14 mouse cellular contexts compared by ENCODE assay signal in the genomic region with DNA sequence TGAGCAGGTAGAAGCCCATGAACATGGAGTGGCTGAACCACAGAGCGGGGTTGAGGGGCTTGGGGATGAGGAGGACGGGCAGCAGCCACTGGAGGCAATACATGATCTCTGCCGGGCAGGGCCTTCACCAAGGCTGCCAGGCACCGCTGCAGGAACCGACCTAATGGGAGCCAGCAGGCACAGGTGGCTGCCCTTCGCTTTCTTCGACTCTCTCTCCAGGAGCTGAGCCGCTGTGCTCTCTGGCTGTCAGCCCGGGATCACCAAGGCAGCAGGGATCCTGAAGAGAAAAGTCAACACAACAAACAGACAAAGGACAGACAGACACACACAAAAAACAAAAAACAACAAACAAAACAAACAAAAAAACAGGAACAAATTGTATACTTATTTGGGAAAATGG. TPM values are rescaled to one million over a fixed set of nuclear protein-coding genes. Genes with fewer than 3 reads are reported as not detected.
DNase-seq lines count a peak whose midpoint lies in the region; ATAC-seq and TF ChIP-seq lines count a peak whose summit lies in the region.
"Had no signal": no experiment of that assay in that cellular context is flagged by ENCODE, and none has a peak within 500 bp of the region (broad histone marks: within the 10 kb centered on the region; RNA-seq: fewer than 3 reads in every experiment).

No protein-coding gene starts in this region.

- peaks cover 80% of the 10 kb centered on the region for H3K4me1 ChIP-seq in forebrain, embryonic 10.5 days
- H3K4me1 ChIP-seq in forebrain, embryonic 15.5 days, result peaks cover 20% of the 10 kb centered on the region
- peaks cover 48% of the 10 kb centered on the region for H3K4me1 ChIP-seq in midbrain, embryonic 13.5 days (replicated peaks)
- peaks cover 74% of the 10 kb centered on the region for H3K4me1 ChIP-seq in midbrain, embryonic 10.5 days
- H3K4me1 ChIP-seq in embryonic facial prominence, embryonic 10.5 days, result peaks cover 82% of the 10 kb centered on the region
- H3K4me1 ChIP-seq in neural tube, embryonic 15.5 days, result peaks cover 52% of the 10 kb centered on the region
- H3K4me1 ChIP-seq in kidney, adult 2 months (ENCODE audit: control insufficient read depth, insufficient read depth, low read length), result peaks cover 5% of the 10 kb centered on the region; the same call in 1 of the 2 replicates

- TF ChIP-seq CTCF in kidney, adult 2 months (conservative IDR thresholded peaks at IDR 0.05; ENCODE audit: insufficient read depth, insufficient read length, low read depth, low read length), result no peak

- TF ChIP-seq POLR2A in kidney, adult 2 months (IDR thresholded peaks at IDR 0.05; ENCODE audit: low read depth, low read length), result no peak

- H3K4me2 ChIP-seq in forebrain, embryonic 15.5 days (replicated peaks), result no peak overlapping the region
- no peak overlapping the region for H3K4me2 ChIP-seq in midbrain, embryonic 13.5 days (replicated peaks)
- H3K4me2 ChIP-seq in neural tube, embryonic 15.5 days, result 0 out of 2 replicates have a peak overlapping the region, but pooled peaks have one; percentile 63
- H3K4me2 ChIP-seq: heart, embryonic 15.5 days; liver, embryonic 13.5 days; midbrain, embryonic 12.5 days had no signal

- H3K9ac ChIP-seq in forebrain, embryonic 15.5 days (replicated peaks), result no peak overlapping the region
- no peak overlapping the region; the same call in 1 of the 2 replicates for H3K9ac ChIP-seq in midbrain, embryonic 13.5 days (replicated peaks)
- no peak overlapping the region for H3K9ac ChIP-seq in neural tube, embryonic 15.5 days (replicated peaks)
- H3K9ac ChIP-seq: heart, embryonic 15.5 days; liver, embryonic 13.5 days; midbrain, embryonic 12.5 days had no signal

- H3K27me3 ChIP-seq in forebrain, embryonic 10.5 days (ENCODE audit: poor library complexity, severe bottlenecking), result no peaks in the 10 kb centered on the region
- H3K27me3 ChIP-seq in forebrain, embryonic 15.5 days, result no peaks in the 10 kb centered on the region
- no peaks in the 10 kb centered on the region for H3K27me3 ChIP-seq in midbrain, embryonic 13.5 days
- peaks cover 47% of the 10 kb centered on the region for H3K27me3 ChIP-seq in midbrain, embryonic 10.5 days (ENCODE audit: low read depth, poor library complexity, severe bottlenecking)
- no peaks in the 10 kb centered on the region for H3K27me3 ChIP-seq in embryonic facial prominence, embryonic 10.5 days (replicated peaks; ENCODE audit: low read depth, poor library complexity, severe bottlenecking)
- H3K27me3 ChIP-seq in neural tube, embryonic 15.5 days (replicated peaks), result no peaks in the 10 kb centered on the region
- H3K27me3 ChIP-seq in kidney, adult 2 months (replicated peaks; ENCODE audit: control insufficient read depth, insufficient read depth, low read length), result no peaks in the 10 kb centered on the region
- H3K27me3 ChIP-seq: heart, embryonic 15.5 days; midbrain, embryonic 12.5 days; Patski had no signal

- peaks cover 74% of the 10 kb centered on the region for H3K36me3 ChIP-seq in forebrain, embryonic 10.5 days (replicated peaks)
- H3K36me3 ChIP-seq in forebrain, embryonic 15.5 days, result peaks cover 51% of the 10 kb centered on the region
- H3K36me3 ChIP-seq in midbrain, embryonic 13.5 days, result peaks cover 71% of the 10 kb centered on the region
- H3K36me3 ChIP-seq in midbrain, embryonic 10.5 days, result peaks cover 69% of the 10 kb centered on the region
- H3K36me3 ChIP-seq in embryonic facial prominence, embryonic 10.5 days (replicated peaks), result peaks cover 78% of the 10 kb centered on the region
- peaks cover 52% of the 10 kb centered on the region for H3K36me3 ChIP-seq in neural tube, embryonic 15.5 days
- H3K36me3 ChIP-seq in kidney, adult 2 months (ENCODE audit: control insufficient read depth, insufficient read depth, low read length), result no peaks in the 10 kb centered on the region

- DNase-seq in forebrain, embryonic 10.5 days (ENCODE audit: extremely low spot score, low spot score), result no peak
- no peak for DNase-seq in midbrain, embryonic 10.5 days (ENCODE audit: low spot score)
- DNase-seq in embryonic facial prominence, embryonic 10.5 days (ENCODE audit: low spot score), result no peak
- no peak for DNase-seq in ovary, postnatal 14 days (ENCODE audit: low spot score)
- DNase-seq in kidney, adult 2 months, result no peak
- DNase-seq: kidney, adult 9 months; liver, embryonic 13.5 days; lung, postnatal 10 days had no signal

- peaks cover 54% of the 10 kb centered on the region for H3K9me3 ChIP-seq in forebrain, embryonic 10.5 days
- H3K9me3 ChIP-seq in forebrain, embryonic 15.5 days, result peaks cover 20% of the 10 kb centered on the region
- H3K9me3 ChIP-seq in midbrain, embryonic 13.5 days, result peaks cover 36% of the 10 kb centered on the region
- H3K9me3 ChIP-seq in midbrain, embryonic 10.5 days (replicated peaks), result peaks cover 44% of the 10 kb centered on the region
- H3K9me3 ChIP-seq in embryonic facial prominence, embryonic 10.5 days, result peaks cover 56% of the 10 kb centered on the region
- H3K9me3 ChIP-seq in neural tube, embryonic 15.5 days (replicated peaks), result peaks cover 7% of the 10 kb centered on the region

- H3K27ac ChIP-seq in forebrain, embryonic 10.5 days, result peak overlapping the region; percentile 13; the same call in 1 of the 2 replicates
- no peak overlapping the region; the same call in 1 of the 2 replicates for H3K27ac ChIP-seq in forebrain, embryonic 15.5 days (replicated peaks)
- H3K27ac ChIP-seq in midbrain, embryonic 13.5 days, result peak overlapping the region; percentile 70
- no peak overlapping the region; the same call in 1 of the 2 replicates for H3K27ac ChIP-seq in midbrain, embryonic 10.5 days (replicated peaks)
- H3K27ac ChIP-seq in embryonic facial prominence, embryonic 10.5 days (replicated peaks), result peak overlapping the region; percentile 63
- H3K27ac ChIP-seq in neural tube, embryonic 15.5 days (replicated peaks), result peak overlapping the region; percentile 87
- no peak overlapping the region for H3K27ac ChIP-seq in kidney, adult 2 months (ENCODE audit: insufficient read depth, low read depth, low read length)
- H3K27ac ChIP-seq: heart, embryonic 15.5 days; liver, embryonic 13.5 days; midbrain, embryonic 12.5 days had no signal

- 76% methylated on average over 9 of the region's 9 CpGs for WGBS in forebrain, embryonic 10.5 days
- 64% methylated on average over 9 of the region's 9 CpGs for WGBS in forebrain, embryonic 15.5 days
- 76% methylated on average over 9 of the region's 9 CpGs for WGBS in midbrain, embryonic 13.5 days
- WGBS in midbrain, embryonic 10.5 days, result 67% methylated on average over 9 of the region's 9 CpGs
- WGBS in embryonic facial prominence, embryonic 10.5 days, result 71% methylated on average over 9 of the region's 9 CpGs
- WGBS in neural tube, embryonic 15.5 days, result 69% methylated on average over 9 of the region's 9 CpGs
- WGBS in kidney, adult 2 months, result 71% methylated on average over 9 of the region's 9 CpGs

- ATAC-seq in forebrain, embryonic 15.5 days (replicated peaks), result no peak
- ATAC-seq in midbrain, embryonic 13.5 days, result no peak
- no peak for ATAC-seq in neural tube, embryonic 15.5 days (ENCODE audit: low FRiP score)
- ATAC-seq: Patski had no signal

- H3K4me3 ChIP-seq in forebrain, embryonic 10.5 days, result no peak overlapping the region
- H3K4me3 ChIP-seq in forebrain, embryonic 15.5 days, result no peak overlapping the region
- H3K4me3 ChIP-seq in midbrain, embryonic 13.5 days (replicated peaks), result no peak overlapping the region
- no peak overlapping the region for H3K4me3 ChIP-seq in midbrain, embryonic 10.5 days
- H3K4me3 ChIP-seq in embryonic facial prominence, embryonic 10.5 days, result no peak overlapping the region
- no peak overlapping the region for H3K4me3 ChIP-seq in neural tube, embryonic 15.5 days (replicated peaks)
- H3K4me3 ChIP-seq in kidney, adult 2 months (ENCODE audit: insufficient read depth, low read depth, low read length), result no peak overlapping the region
- H3K4me3 ChIP-seq: heart, embryonic 15.5 days; liver, embryonic 13.5 days; midbrain, embryonic 12.5 days had no signal

RNA-seq across cellular contexts. Expression of a gene that starts 1.8 kb away (rescaled TPM):
- polyA plus RNA-seq in forebrain, embryonic 10.5 days (2016; fragmentation: Nextera tagmentation; extraction: Ambion mirVana), result 1,904 and 2,173 TPM in 2 replicates
- 6,946 and 7,065 TPM in 2 replicates for polyA plus RNA-seq in forebrain, embryonic 15.5 days (2015; fragmentation: Nextera tagmentation; extraction: Ambion mirVana)
- polyA plus RNA-seq in midbrain, embryonic 13.5 days (2015; fragmentation: Nextera tagmentation; extraction: Ambion mirVana), result 8,644 and 8,868 TPM in 2 replicates
- 1,354 and 2,071 TPM in 2 replicates for polyA plus RNA-seq in midbrain, embryonic 10.5 days (2016; fragmentation: Nextera tagmentation; extraction: Ambion mirVana)
- 2,080 and 2,294 TPM in 2 replicates for polyA plus RNA-seq in embryonic facial prominence, embryonic 10.5 days (2016; fragmentation: Nextera tagmentation; extraction: Ambion mirVana)
- polyA plus RNA-seq in neural tube, embryonic 15.5 days (2015; fragmentation: Nextera tagmentation; extraction: Ambion mirVana), result 3,438 and 4,597 TPM in 2 replicates
- 1.9 and 3.9 TPM in 2 replicates for polyA plus RNA-seq in kidney, adult 2 months (2012; rRNA removed)

RNA-seq across cellular contexts. Expression of a gene that starts 13.0 kb away (rescaled TPM):
- polyA plus RNA-seq in forebrain, embryonic 10.5 days (2016; fragmentation: Nextera tagmentation; extraction: Ambion mirVana), result 78.7 and 82.3 TPM in 2 replicates
- 184 and 201 TPM in 2 replicates for polyA plus RNA-seq in forebrain, embryonic 15.5 days (2015; fragmentation: Nextera tagmentation; extraction: Ambion mirVana)
- polyA plus RNA-seq in midbrain, embryonic 13.5 days (2015; fragmentation: Nextera tagmentation; extraction: Ambion mirVana), result 246 and 256 TPM in 2 replicates
- polyA plus RNA-seq in midbrain, embryonic 10.5 days (2016; fragmentation: Nextera tagmentation; extraction: Ambion mirVana), result 76.4 and 103 TPM in 2 replicates
- polyA plus RNA-seq in embryonic facial prominence, embryonic 10.5 days (2016; fragmentation: Nextera tagmentation; extraction: Ambion mirVana), result 82.1 and 82.3 TPM in 2 replicates
- 201 and 225 TPM in 2 replicates for polyA plus RNA-seq in neural tube, embryonic 15.5 days (2015; fragmentation: Nextera tagmentation; extraction: Ambion mirVana)
- 43.7 and 49.5 TPM in 2 replicates for polyA plus RNA-seq in kidney, adult 2 months (2012; rRNA removed)

Comparison
In these comparisons a context has a peak if more than half of its experiments do, and no peak if none do; other contexts are left out.
1. H3K27ac ChIP-seq: peak in forebrain, embryonic 10.5 days (single experiment), midbrain, embryonic 13.5 days (single experiment), embryonic facial prominence, embryonic 10.5 days (single experiment) and neural tube, embryonic 15.5 days (single experiment); none in forebrain, embryonic 15.5 days (single experiment), midbrain, embryonic 10.5 days (single experiment) and kidney, adult 2 months (single experiment).
2. RNA of a gene that starts 1.8 kb away (polyA plus RNA-seq): 8,644 to 8,868 TPM in midbrain, embryonic 13.5 days, 6,946 to 7,065 TPM in forebrain, embryonic 15.5 days, 3,438 to 4,597 TPM in neural tube, embryonic 15.5 days, 2,080 to 2,294 TPM in embryonic facial prominence, embryonic 10.5 days, 1,904 to 2,173 TPM in forebrain, embryonic 10.5 days and 1,354 to 2,071 TPM in midbrain, embryonic 10.5 days; 1.9 to 3.9 TPM in kidney, adult 2 months; every median in the first group is over 100 times any median in the second.